Mouse (Mus musculus): ENCODE data around the gene Slc25a43. TPM values are rescaled to one million over a fixed set of nuclear protein-coding genes. Genes with fewer than 3 reads are reported as not detected.

Gene Slc25a43
- total RNA-seq, 2 experiments from 2014 or later, result not detected

- no peak for DNase-seq (ENCODE audit: low spot score)
- intact Hi-C loops (cut with DNase I), result no loop called here
Measured at GRCm38 (mm10) chrX:36815439-36815838, 72.0 kb downstream of the Slc25a43 start.

GRCm38 (mm10) chrX:36816368-36816899 lies 73.0 kb downstream of the Slc25a43 start:
- intact Hi-C loops (cut with DNase I), result no loop called here
- DNase-seq (ENCODE audit: low spot score), result no peak

- DNase-seq (ENCODE audit: low spot score), result no peak
Measured at GRCm38 (mm10) chrX:36816953-36817441, 73.5 kb downstream of the Slc25a43 start.

GRCm38 (mm10) chrX:36819575-36819974 lies 76.1 kb downstream of the Slc25a43 start:
- no peak for DNase-seq (ENCODE audit: low spot score)
- intact Hi-C loops (cut with DNase I), result no loop called here

More at GRCm38 (mm10) chrX:36816953-36817441, 73.5 kb downstream of the Slc25a43 start:
- intact Hi-C loops (cut with DNase I), result no loop called here

GRCm38 (mm10) chrX:36820201-36820600 lies 76.7 kb downstream of the Slc25a43 start:
- intact Hi-C loops (cut with DNase I), result loop anchor here (5.0 to 10.0 kb wide), 2 partner anchors 58 to 285 kb away; no protein-coding TSS in a partner anchor
- DNase-seq (ENCODE audit: low spot score), result no peak

GRCm38 (mm10) chrX:36823932-36824711 lies 80.7 kb downstream of the Slc25a43 start:
- intact Hi-C loops (cut with DNase I), result loop anchor here (5.0 to 10.0 kb wide), 2 partner anchors 62 to 289 kb away; no protein-coding TSS in a partner anchor
- no peak for DNase-seq (ENCODE audit: low spot score)

- intact Hi-C loops (cut with DNase I), result loop anchor here (10.0 kb wide), 1 partner anchor 290 kb away; no protein-coding TSS in a partner anchor
- no peak for DNase-seq (ENCODE audit: low spot score)
Measured at GRCm38 (mm10) chrX:36825032-36825431, 81.6 kb downstream of the Slc25a43 start.

Other genes starting within 250 kb of the Slc25a43 start
- gene Pgrmc1, start 145.5 kb upstream of the Slc25a43 start, total RNA-seq (2021), result 10 to 100 TPM; 19.5 to 20.1 TPM
- 1 to 10 TPM; 2.0 to 2.5 TPM for gene Akap17b, start 98.3 kb upstream of the Slc25a43 start, total RNA-seq (2021)
- gene Slc25a5, start 52.0 kb downstream of the Slc25a43 start, total RNA-seq (2021), result 100 to 1,000 TPM; 473 to 488 TPM
- gene Ube2a, start 130.2 kb downstream of the Slc25a43 start, total RNA-seq (2021), result 10 to 100 TPM; 67.5 to 77.9 TPM
- gene C330007P06Rik, start 130.5 kb downstream of the Slc25a43 start, total RNA-seq (2021), result 10 to 100 TPM; 15.3 to 17.5 TPM
- gene Nkrf, start 159.2 kb downstream of the Slc25a43 start, total RNA-seq (2021), result 1 to 10 TPM; 3.2 to 3.9 TPM
- 1 to 10 TPM; 4.6 to 5.4 TPM for gene Sept6, start 248.1 kb downstream of the Slc25a43 start, total RNA-seq (2021)

All from heart, postnatal 25 days (tissue).